Mouse (Mus musculus): Measurements from ENCODE around the gene Ntf3. TPM values are rescaled to one million over a fixed set of nuclear protein-coding genes. Genes with fewer than 3 reads are reported as not detected.

Gene Ntf3
- polyA plus RNA-seq, 1 experiment = not detected

GRCm38 (mm10) chr6:126088489-126089265, 78.0 kb downstream of the Ntf3 start:
- no peaks in the 10 kb centered on the region for H3K27me3 ChIP-seq (ENCODE audit: control insufficient read depth, insufficient read depth, insufficient read length)
- H3K36me3 ChIP-seq (ENCODE audit: control insufficient read depth, insufficient read depth) = no peaks in the 10 kb centered on the region
- no peak overlapping the region for H3K4me3 ChIP-seq
- no peak for TF ChIP-seq MYOG (IDR thresholded peaks at IDR 0.05; ENCODE audit: control insufficient read depth in 1 of 3, insufficient read depth in 1 of 3, insufficient read length in 2 of 3, low read depth in 2 of 3)
- TF ChIP-seq SRF (IDR thresholded peaks at IDR 0.05; ENCODE audit: control insufficient read depth, insufficient read length, low read depth) = no peak
- TF ChIP-seq TCF3 (IDR thresholded peaks at IDR 0.05; ENCODE audit: insufficient read length, low read depth) = no peak
- no peak for TF ChIP-seq MAX (IDR thresholded peaks at IDR 0.05; ENCODE audit: low read depth)
- TF ChIP-seq TCF12 (IDR thresholded peaks at IDR 0.05; ENCODE audit: insufficient read depth, poor library complexity, severe bottlenecking) = no peak
- no peak for TF ChIP-seq USF1 (IDR thresholded peaks at IDR 0.05; ENCODE audit: low read depth)
- no peak for TF ChIP-seq MYOD1 (IDR thresholded peaks at IDR 0.05; ENCODE audit: control insufficient read depth in 1 of 3, insufficient read length in 2 of 3, low read depth in 2 of 3)
- no peak for TF ChIP-seq E2F4 (IDR thresholded peaks at IDR 0.05; ENCODE audit: insufficient read depth)
- no peak for TF ChIP-seq CEBPB (IDR thresholded peaks at IDR 0.05; ENCODE audit: insufficient read depth, poor library complexity, severe bottlenecking)
- no peak for TF ChIP-seq REST (IDR thresholded peaks at IDR 0.05; ENCODE audit: insufficient read depth, insufficient read length)
- no peak for TF ChIP-seq POLR2AphosphoS2 (IDR thresholded peaks at IDR 0.05; ENCODE audit: insufficient read length, low read depth)
- no peak overlapping the region for H3ac ChIP-seq (ENCODE audit: control insufficient read depth, insufficient read length)
- H3K79me2 ChIP-seq (ENCODE audit: control insufficient read depth, insufficient read depth) = no peaks in the 10 kb centered on the region
- no peak overlapping the region for H3K4me2 ChIP-seq (ENCODE audit: low read depth)

DNA sequence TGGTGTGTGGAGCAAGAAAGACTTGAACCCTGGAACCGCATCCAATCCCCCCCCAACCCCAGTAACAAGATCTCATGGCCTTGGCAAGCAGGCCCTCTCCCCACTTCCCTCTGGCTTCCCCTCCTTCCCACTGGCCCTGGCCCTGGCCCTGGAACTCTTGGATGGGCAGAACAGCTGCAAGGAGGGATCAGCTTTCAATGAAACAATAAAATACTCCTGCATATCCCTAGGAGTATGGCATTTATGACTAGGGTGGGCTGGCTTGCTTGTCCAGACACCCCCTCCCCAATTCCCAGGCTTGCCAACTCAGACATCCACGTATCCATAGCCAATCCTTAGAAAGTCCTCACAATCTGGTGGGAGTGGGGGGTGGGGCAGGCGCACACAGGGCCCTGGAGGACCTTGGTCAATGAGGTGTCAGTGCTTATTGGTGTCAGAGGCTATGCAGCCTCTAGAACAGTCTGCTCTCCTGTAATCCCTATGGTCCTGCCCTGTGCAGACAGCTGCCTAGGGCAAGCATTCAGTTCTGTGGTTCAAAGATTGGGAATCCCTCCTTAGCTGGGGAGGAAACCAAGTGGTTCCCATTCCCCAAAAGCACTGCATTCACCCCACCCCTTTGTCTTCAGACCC, 80.3 kb downstream of the Ntf3 start:
- Histone ChIP-seq H3K4me3 (no peak overlapping the region), H3K36me3 (ENCODE audit: control insufficient read depth, insufficient read depth) (no peaks in the 10 kb centered on the region), H3K4me2 (ENCODE audit: low read depth) (no peak overlapping the region), H3K27me3 (ENCODE audit: control insufficient read depth, insufficient read depth, insufficient read length) (no peaks in the 10 kb centered on the region), H3K79me2 (ENCODE audit: control insufficient read depth, insufficient read depth) (no peaks in the 10 kb centered on the region), H3ac (ENCODE audit: control insufficient read depth, insufficient read length) (no peak overlapping the region)
- TF ChIP-seq USF1 (IDR thresholded peaks at IDR 0.05; ENCODE audit: low read depth) (no peak), MAX (IDR thresholded peaks at IDR 0.05; ENCODE audit: low read depth) (no peak), TCF3 (IDR thresholded peaks at IDR 0.05; ENCODE audit: insufficient read length, low read depth) (no peak), POLR2AphosphoS2 (IDR thresholded peaks at IDR 0.05; ENCODE audit: insufficient read length, low read depth) (no peak), POLR2A (IDR thresholded peaks at IDR 0.05; ENCODE audit: insufficient read length, low read depth) (no peak), CEBPB (IDR thresholded peaks at IDR 0.05; ENCODE audit: insufficient read depth, poor library complexity, severe bottlenecking) (no peak)

DNA sequence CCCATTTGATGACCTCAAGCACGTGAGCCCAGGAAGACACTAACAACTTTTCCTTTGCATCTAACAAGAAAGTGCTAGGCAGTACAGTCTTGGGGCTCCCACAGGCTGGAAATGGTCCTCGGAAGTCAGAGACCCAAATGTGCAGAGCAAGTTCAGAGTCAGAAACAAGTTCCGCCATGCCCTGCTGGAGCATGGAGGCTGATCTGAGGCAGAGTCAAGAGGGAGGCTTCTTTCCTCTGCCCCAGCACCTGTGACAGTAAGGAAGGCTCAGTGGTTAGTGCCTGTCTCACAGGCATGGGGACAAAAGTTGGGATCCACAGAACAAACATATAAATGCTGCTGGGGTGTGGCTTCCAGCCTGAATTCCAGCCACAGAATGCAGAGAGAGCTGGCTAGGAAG, 86.2 kb downstream of the Ntf3 start:
- TF ChIP-seq TCF3 (IDR thresholded peaks at IDR 0.05; ENCODE audit: insufficient read length, low read depth) = no peak
- TF ChIP-seq CEBPB (IDR thresholded peaks at IDR 0.05; ENCODE audit: insufficient read depth, poor library complexity, severe bottlenecking) = no peak
- no peak for TF ChIP-seq E2F4 (IDR thresholded peaks at IDR 0.05; ENCODE audit: insufficient read depth)
- TF ChIP-seq SRF (IDR thresholded peaks at IDR 0.05; ENCODE audit: control insufficient read depth, insufficient read length, low read depth) = no peak
- no peak for TF ChIP-seq TCF12 (IDR thresholded peaks at IDR 0.05; ENCODE audit: insufficient read depth, poor library complexity, severe bottlenecking)
- no peak for TF ChIP-seq POLR2A (IDR thresholded peaks at IDR 0.05; ENCODE audit: insufficient read length, low read depth)
- no peak for TF ChIP-seq MAX (IDR thresholded peaks at IDR 0.05; ENCODE audit: low read depth)
- no peak for TF ChIP-seq USF1 (IDR thresholded peaks at IDR 0.05; ENCODE audit: low read depth)
- no peak for TF ChIP-seq REST (IDR thresholded peaks at IDR 0.05; ENCODE audit: insufficient read depth, insufficient read length)
- TF ChIP-seq MYOG (IDR thresholded peaks at IDR 0.05; ENCODE audit: control insufficient read depth in 1 of 3, insufficient read depth in 1 of 3, insufficient read length in 2 of 3, low read depth in 2 of 3) = no peak
- no peak for TF ChIP-seq POLR2AphosphoS2 (IDR thresholded peaks at IDR 0.05; ENCODE audit: insufficient read length, low read depth)
- TF ChIP-seq MYOD1 (IDR thresholded peaks at IDR 0.05; ENCODE audit: control insufficient read depth in 1 of 3, insufficient read length in 2 of 3, low read depth in 2 of 3) = no peak
- no peak overlapping the region for H3K4me3 ChIP-seq
- no peak overlapping the region for H3ac ChIP-seq (ENCODE audit: control insufficient read depth, insufficient read length)
- H3K27me3 ChIP-seq (ENCODE audit: control insufficient read depth, insufficient read depth, insufficient read length) = no peaks in the 10 kb centered on the region
- no peaks in the 10 kb centered on the region for H3K36me3 ChIP-seq (ENCODE audit: control insufficient read depth, insufficient read depth)
- H3K4me2 ChIP-seq (ENCODE audit: low read depth) = no peak overlapping the region
- no peaks in the 10 kb centered on the region for H3K79me2 ChIP-seq (ENCODE audit: control insufficient read depth, insufficient read depth)

DNA sequence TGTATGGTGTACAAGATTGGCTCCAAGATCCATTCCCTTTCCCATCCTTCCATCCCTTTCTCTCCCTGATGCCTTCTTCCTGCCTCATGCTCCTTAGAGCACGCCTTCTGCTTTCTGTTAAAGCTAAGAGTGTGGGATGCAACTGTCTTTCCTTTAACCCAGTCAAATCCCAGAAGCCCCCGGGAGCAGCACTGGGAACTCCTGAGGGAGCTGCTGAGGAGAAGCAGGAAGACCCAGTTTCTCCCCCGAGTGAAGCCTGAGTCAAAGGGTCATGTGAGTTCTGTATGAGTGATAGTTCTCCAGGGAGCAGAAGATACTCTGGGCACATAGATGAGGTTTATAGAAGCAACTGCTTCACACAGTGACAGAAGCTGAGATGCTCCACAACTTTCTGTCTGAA, 109.0 kb downstream of the Ntf3 start:
- no peaks in the 10 kb centered on the region for H3K27me3 ChIP-seq (ENCODE audit: control insufficient read depth, insufficient read depth, insufficient read length)
- no peaks in the 10 kb centered on the region for H3K36me3 ChIP-seq (ENCODE audit: control insufficient read depth, insufficient read depth)
- TF ChIP-seq POLR2A (IDR thresholded peaks at IDR 0.05; ENCODE audit: insufficient read length, low read depth) = no peak
- TF ChIP-seq SRF (IDR thresholded peaks at IDR 0.05; ENCODE audit: control insufficient read depth, insufficient read length, low read depth) = no peak
- no peak for TF ChIP-seq MYOD1 (IDR thresholded peaks at IDR 0.05; ENCODE audit: control insufficient read depth in 1 of 3, insufficient read length in 2 of 3, low read depth in 2 of 3)
- no peak for TF ChIP-seq POLR2AphosphoS2 (IDR thresholded peaks at IDR 0.05; ENCODE audit: insufficient read length, low read depth)
- TF ChIP-seq MYOG (IDR thresholded peaks at IDR 0.05; ENCODE audit: control insufficient read depth in 1 of 3, insufficient read depth in 1 of 3, insufficient read length in 2 of 3, low read depth in 2 of 3) = no peak
- no peak for TF ChIP-seq TCF3 (IDR thresholded peaks at IDR 0.05; ENCODE audit: insufficient read length, low read depth)
- no peak for TF ChIP-seq REST (IDR thresholded peaks at IDR 0.05; ENCODE audit: insufficient read depth, insufficient read length)
- TF ChIP-seq CEBPB (IDR thresholded peaks at IDR 0.05; ENCODE audit: insufficient read depth, poor library complexity, severe bottlenecking) = no peak
- no peak for TF ChIP-seq TCF12 (IDR thresholded peaks at IDR 0.05; ENCODE audit: insufficient read depth, poor library complexity, severe bottlenecking)
- TF ChIP-seq MAX (IDR thresholded peaks at IDR 0.05; ENCODE audit: low read depth) = no peak
- no peak for TF ChIP-seq USF1 (IDR thresholded peaks at IDR 0.05; ENCODE audit: low read depth)
- TF ChIP-seq E2F4 (IDR thresholded peaks at IDR 0.05; ENCODE audit: insufficient read depth) = no peak
- H3ac ChIP-seq (ENCODE audit: control insufficient read depth, insufficient read length) = no peak overlapping the region
- no peak overlapping the region for H3K4me3 ChIP-seq
- H3K4me2 ChIP-seq (ENCODE audit: low read depth) = no peak overlapping the region
- H3K79me2 ChIP-seq (ENCODE audit: control insufficient read depth, insufficient read depth) = no peaks in the 10 kb centered on the region

Measured in myocyte (in vitro differentiated cells).